Mouse (Mus musculus) embryo, embryonic 9.5 days (tissue): ENCODE measurements around the gene Pla1a.
"Not testable (repeated sequence)": the region's sequence is repeated elsewhere in the genome, so short reads cannot be mapped to it uniquely, and the experiment has no call there.

Source experiments
- DNase-seq: peaks from one replicate; pipeline ENCODE4 v3.0.0-alpha.2; 2017; ENCODE audit errors: extremely low spot score

Gene Pla1a

GRCm38 (mm10) chr16:38432498-38433425 lies at the start of gene Pla1a:
Pla1a (minus strand) TSS chr16:38433145.
- DNase-seq: no peak

DNA sequence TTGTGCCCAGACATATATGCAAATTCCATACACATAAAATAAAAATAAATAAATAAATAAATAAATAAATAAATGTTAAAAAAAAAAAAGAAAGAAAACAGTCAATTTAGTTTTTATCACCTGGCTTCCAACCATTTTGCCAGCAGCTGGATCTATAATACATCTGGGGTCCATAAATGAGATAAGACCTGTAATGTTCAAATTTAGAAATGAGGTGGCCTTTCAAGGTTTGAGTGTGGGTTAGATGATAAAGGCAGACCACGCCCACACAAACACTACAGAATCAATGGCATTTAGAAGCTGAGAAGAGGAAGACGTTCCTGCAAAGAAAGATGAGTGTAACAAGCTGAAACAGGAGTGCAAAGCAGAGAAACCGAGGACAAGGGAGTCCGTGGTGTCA lies 48.4 kb upstream of the Pla1a start:
- no peak for DNase-seq

- no peak for DNase-seq
Observed at GRCm38 (mm10) chr16:38478296-38478695, 45.4 kb upstream of the Pla1a start.

DNA sequence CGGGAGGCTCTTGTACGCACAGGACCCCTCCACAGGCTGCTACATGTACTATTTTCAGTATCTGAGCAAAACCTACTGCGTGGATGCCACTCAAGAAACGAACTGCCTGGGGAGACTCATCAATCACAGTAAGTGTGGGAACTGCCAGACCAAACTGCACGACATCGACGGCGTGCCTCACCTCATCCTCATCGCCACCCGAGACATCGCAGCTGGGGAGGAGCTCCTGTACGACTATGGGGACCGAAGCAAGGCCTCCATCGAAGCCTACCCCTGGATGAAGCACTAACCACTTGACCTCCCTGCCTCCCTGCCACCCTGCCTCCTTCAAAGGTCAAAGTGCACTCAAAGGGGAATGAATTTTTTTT lies 44.3 kb upstream of the Pla1a start:
- DNase-seq: not testable (repeated sequence)

GRCm38 (mm10) chr16:38476312-38477240 lies 43.6 kb upstream of the Pla1a start:
- DNase-seq: peak; percentile 69

- no peak for DNase-seq
Observed at GRCm38 (mm10) chr16:38475681-38476311, 42.9 kb upstream of the Pla1a start.

GRCm38 (mm10) chr16:38474677-38475286 lies 41.8 kb upstream of the Pla1a start:
- DNase-seq: no peak

DNA sequence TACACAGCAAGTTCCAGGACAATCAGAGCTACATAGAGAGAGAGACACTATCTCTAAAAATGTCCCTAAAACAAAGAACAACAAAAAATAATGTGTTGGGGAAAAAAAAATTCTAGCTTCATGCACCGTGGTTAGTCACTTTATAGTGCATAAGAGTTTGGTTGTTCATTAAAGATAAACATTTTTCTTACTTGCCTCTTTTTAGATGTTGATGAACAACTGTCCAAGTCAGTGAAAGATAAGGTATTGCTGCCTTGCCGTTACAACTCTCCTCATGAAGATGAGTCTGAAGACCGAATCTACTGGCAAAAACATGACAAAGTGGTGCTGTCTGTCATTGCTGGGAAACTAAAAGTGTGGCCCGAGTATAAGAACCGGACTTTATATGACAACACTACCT lies 40.7 kb upstream of the Pla1a start:
- no peak for DNase-seq

GRCm38 (mm10) chr16:38472507-38472873 lies 39.5 kb upstream of the Pla1a start:
- DNase-seq: no peak

DNA sequence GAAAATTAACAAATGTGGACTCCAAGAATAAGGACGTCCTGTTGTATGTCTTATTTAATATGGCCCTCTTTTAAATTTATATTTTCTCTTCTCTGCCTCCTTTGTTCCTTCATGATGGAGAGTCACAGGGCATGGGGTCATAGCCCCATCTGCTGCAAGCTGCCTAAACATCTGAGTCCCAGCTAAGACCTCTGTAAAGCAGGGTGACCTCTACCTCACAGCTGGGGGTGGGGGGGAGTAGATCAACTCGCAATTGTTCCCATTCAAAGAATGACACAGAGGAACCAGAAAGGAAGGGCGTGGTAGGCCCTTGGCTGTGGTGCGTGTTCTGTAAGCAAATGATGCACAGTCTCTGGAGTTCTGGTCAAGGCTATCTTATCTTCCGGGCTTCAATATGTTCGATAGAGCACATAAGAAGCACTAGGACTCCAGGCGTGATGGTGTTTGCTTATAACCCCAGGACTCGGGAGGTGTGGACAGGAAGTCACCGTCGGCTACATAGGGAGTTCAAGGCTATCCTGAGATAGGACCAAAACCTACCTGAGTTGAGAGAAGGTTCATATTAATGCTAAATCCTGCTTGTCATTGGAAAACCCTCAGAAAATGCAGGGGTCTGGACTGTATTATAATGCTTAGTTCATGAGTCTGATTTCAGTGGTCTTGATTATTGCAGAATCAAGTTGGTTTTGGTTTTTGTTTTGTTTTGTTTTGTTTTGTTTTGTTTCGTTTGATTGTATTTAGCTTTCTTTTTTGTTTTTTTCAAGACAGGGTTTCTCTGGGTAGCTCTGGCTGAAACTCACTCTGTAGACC lies 39.0 kb upstream of the Pla1a start:
- no peak for DNase-seq

DNA sequence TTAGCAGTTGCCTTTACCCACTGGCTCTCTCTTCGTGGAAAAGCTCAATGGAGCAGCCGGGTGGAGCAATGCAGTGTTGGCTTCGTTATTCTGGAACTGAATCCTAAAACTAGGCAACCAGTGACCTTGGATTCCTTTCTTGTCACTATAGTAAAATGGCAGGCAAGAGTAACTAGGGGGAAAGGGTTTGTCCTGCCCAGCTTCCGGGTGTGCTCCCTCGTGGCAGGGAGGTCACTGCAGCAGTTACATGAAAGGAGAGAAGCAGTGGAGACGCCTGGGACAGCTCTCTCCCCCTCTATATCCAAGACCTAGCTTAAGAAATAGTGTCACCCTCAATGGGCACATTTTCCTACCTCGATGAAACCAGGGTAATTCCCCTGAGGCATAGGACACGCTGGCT lies 36.5 kb upstream of the Pla1a start:
- DNase-seq: no peak

GRCm38 (mm10) chr16:38468706-38469018 lies 35.7 kb upstream of the Pla1a start:
- no peak for DNase-seq

DNA sequence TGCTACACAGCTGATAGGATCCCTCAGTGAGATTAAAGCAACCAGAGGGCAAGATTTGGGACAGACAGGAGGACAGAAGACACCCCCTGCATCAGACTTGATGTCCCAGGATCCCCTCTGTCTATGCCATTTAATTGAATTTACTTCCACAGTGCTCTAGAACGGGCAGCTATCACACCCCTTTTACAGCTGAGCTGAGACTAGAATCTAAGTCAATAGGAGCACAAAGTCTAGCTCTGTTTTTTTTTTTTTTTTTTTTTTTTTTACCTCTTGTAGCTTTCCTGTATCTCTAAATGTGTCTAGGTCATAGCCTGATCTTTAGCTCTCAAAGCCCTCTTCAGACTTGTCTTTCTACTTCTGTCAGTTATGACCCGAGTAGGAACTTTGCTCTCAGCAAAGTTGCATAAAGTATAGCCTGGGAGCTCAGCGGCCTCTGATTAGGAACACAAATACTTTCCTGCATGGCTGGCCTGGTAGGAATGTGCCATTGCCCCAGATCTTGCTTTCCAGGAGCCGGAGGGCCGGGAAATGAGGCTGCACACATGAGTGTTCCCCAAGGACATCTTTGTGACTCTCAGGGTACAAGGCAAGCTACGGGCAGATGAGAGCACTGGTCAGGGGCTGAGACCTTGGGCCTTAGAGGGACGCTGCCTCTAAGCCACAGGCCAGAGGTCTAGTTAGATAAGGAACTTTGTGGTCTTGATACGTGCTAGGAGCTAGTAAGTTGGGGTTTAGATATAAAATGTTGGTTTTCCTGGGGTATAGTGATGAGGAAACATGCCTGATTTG lies 35.2 kb upstream of the Pla1a start:
- no peak for DNase-seq

DNA sequence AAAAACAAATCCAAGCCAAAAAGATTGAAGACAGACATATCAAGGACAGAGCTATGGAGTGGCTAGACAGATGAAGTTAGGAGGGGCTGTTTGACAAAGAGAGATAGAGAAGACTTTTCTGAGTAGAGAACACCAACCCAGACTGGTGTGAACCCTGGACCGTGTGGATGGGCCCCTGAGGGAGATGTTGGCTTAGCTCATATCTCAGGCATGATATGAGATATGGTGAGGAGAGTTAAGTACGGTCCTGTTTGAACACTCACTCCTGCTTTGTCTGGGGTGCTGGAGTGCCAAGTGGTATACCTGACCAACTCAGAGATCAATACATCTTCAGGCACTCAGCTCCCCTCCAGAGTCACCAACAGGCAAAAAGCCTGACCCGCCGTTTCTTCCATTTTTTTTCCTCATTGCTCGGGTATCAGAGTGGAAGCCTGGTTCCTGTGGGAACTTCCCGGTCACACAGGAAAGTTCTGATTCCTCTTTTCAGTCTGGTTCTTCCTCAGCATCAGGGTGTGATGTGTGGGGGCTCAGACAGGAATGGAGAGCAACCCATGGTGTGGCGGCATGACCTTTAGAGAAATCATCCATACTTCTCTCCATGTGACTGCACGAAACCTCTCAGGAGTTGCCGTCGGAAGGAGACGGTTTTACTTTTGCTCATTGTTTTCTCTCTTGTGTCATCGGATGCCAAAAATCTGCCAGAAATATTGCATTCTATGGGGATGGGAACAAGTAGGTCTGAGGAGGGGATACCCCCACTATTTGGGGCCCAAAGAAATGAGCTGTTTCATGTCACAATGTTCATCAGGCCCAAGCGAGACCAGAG lies 34.4 kb upstream of the Pla1a start:
- no peak for DNase-seq

DNA sequence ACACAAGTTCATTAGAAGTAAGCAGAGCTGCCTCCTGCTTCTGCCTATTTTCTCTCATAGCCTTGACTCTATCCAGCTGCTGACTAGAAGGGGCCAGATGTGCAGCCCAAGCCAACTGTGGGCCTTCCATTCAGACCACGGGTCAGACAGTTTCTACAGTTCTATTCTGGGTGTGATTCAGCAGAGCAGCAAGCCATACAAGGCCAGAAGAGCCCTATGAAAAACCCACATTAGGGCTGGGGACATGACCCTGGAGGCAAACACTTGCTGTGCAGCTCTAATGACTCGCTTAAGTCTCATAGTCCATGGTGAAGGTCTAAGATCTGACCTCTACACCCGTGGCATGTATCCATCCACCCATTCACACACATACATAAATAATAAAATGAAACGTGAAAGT lies 33.1 kb upstream of the Pla1a start:
- DNase-seq: no peak

DNA sequence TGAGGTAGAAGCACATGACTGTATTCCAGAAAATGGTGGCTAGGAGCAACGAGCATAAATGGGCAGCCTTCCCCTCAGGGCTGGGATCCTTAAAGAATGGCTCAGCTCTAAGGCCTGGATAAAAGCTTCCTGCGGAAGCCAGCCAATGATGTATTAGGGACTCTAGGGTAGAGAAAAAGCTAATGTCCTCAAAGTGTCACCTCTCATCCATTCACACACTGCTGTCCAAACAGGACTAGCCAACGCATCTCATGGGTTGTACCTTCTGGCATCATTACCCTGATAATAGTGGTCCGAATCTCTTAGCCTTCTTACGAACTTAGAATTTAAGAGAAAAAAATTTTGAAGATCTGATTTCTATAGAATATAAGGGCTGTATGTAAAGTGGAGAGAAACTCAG lies 30.4 kb upstream of the Pla1a start:
- DNase-seq: no peak

DNA sequence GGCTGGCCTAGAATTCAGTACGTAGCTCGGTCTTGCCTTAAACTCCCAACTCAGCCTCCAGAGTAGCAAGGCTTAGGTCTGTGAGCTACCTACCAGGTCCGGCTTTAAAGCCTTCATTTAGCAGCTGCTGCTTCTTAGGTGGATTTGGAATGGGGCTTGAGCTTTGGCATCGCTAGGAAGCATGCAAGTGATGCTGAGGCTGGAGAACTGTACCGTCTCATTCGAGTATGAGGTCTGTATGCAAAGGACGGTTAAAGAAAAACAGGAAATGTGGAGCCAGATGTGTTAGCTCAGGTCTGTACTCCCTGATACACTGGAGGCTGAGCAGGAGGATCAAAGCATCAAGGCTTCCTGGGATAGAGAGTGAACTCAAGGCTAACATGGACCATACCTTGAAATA lies 29.2 kb upstream of the Pla1a start:
- no peak for DNase-seq

DNA sequence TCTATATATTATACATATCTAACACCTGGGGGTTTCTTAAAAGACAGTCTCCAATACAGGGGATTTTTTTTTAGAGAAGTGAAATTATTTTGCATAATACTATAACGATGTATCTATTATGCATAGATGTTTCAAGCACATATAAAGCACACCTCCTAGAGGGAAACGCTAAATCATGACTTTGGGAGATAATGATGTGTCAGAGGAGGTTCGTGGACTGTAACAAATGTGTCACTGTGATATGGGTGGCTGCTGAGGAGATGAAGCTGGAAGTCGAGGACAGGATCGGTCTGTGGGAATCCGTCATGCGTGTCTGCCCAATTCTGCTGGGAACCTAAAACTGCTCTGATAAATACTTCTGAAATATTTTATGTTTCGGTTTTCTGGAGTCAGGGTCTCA lies 28.8 kb upstream of the Pla1a start:
- no peak for DNase-seq

DNA sequence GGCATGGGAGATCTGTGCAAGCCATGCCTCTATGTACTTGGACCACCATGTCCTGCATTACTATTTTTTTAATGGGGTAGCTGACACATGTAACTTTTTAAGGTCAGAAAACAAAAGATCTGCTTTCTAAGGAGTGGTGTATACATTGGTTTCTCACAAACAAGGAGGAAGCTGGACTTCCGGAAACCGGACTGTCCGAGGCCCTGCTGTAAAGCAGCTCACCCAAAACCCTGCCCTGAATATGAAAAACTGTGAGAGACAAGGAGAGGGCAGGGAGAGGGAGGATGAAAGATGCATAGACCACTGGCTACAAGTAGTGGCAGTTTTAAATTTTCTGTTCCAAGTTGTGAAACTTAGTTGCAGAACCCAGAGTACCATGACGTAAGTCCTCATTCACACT lies 27.0 kb upstream of the Pla1a start:
- no peak for DNase-seq
